Mouse (Mus musculus): ENCODE results near the gene Slc36a1.

Slc36a1 gene

GRCm38 (mm10) chr11:55204159-55204596 lies at the start of gene Slc36a1:
Gene Slc36a1 (plus strand): TSS chr11:55204350.
- peak; percentile 83 for DNase-seq (ENCODE audit: low read depth, low spot score)

- DNase-seq (ENCODE audit: low read depth, low spot score) = no peak
These were observed 49.6 kb upstream of the Slc36a1 start for GRCm38 (mm10) chr11:55154398-55155069.

- no peak for DNase-seq (ENCODE audit: low read depth, low spot score)
These were observed 49.1 kb upstream of the Slc36a1 start for GRCm38 (mm10) chr11:55155070-55155421.

- no peak for DNase-seq (ENCODE audit: low read depth, low spot score)
These were observed 45.3 kb upstream of the Slc36a1 start for GRCm38 (mm10) chr11:55158785-55159359.

GRCm38 (mm10) chr11:55162670-55163069 lies 41.5 kb upstream of the Slc36a1 start:
- no peak for DNase-seq (ENCODE audit: low read depth, low spot score)

GRCm38 (mm10) chr11:55164723-55165122 lies 39.4 kb upstream of the Slc36a1 start:
- no peak for DNase-seq (ENCODE audit: low read depth, low spot score)

GRCm38 (mm10) chr11:55165748-55166147 lies 38.4 kb upstream of the Slc36a1 start:
- DNase-seq (ENCODE audit: low read depth, low spot score) = no peak

GRCm38 (mm10) chr11:55168504-55168903 lies 35.6 kb upstream of the Slc36a1 start:
- DNase-seq (ENCODE audit: low read depth, low spot score) = no peak

- no peak for DNase-seq (ENCODE audit: low read depth, low spot score)
These were observed 35.2 kb upstream of the Slc36a1 start for GRCm38 (mm10) chr11:55168914-55169313.

- no peak for DNase-seq (ENCODE audit: low read depth, low spot score)
These were observed 33.6 kb upstream of the Slc36a1 start for GRCm38 (mm10) chr11:55170501-55170900.

- DNase-seq (ENCODE audit: low read depth, low spot score) = no peak
These were observed 25.3 kb upstream of the Slc36a1 start for GRCm38 (mm10) chr11:55178830-55179229.

- no peak for DNase-seq (ENCODE audit: low read depth, low spot score)
These were observed 24.3 kb upstream of the Slc36a1 start for GRCm38 (mm10) chr11:55179856-55180255.

- no peak for DNase-seq (ENCODE audit: low read depth, low spot score)
These were observed 21.0 kb upstream of the Slc36a1 start for GRCm38 (mm10) chr11:55183124-55183523.

GRCm38 (mm10) chr11:55184246-55184645 lies 19.9 kb upstream of the Slc36a1 start:
- no peak for DNase-seq (ENCODE audit: low read depth, low spot score)

GRCm38 (mm10) chr11:55184733-55185291 lies 19.3 kb upstream of the Slc36a1 start, which contains the start of gene Slc36a2:
Gene Slc36a2 (minus strand): TSS chr11:55185077.
- no peak for DNase-seq (ENCODE audit: low read depth, low spot score)

GRCm38 (mm10) chr11:55187292-55187691 lies 16.9 kb upstream of the Slc36a1 start:
- DNase-seq (ENCODE audit: low read depth, low spot score) = no peak

- no peak for DNase-seq (ENCODE audit: low read depth, low spot score)
These were observed 16.4 kb upstream of the Slc36a1 start for GRCm38 (mm10) chr11:55187777-55188176.

GRCm38 (mm10) chr11:55190216-55190615 lies 13.9 kb upstream of the Slc36a1 start:
- DNase-seq (ENCODE audit: low read depth, low spot score) = no peak

GRCm38 (mm10) chr11:55197086-55197485 lies 7.1 kb upstream of the Slc36a1 start:
- no peak for DNase-seq (ENCODE audit: low read depth, low spot score)

GRCm38 (mm10) chr11:55197740-55198510 lies 6.2 kb upstream of the Slc36a1 start:
- DNase-seq (ENCODE audit: low read depth, low spot score) = no peak

GRCm38 (mm10) chr11:55204602-55205001 lies 452 bp downstream of the Slc36a1 start:
- DNase-seq (ENCODE audit: low read depth, low spot score) = no peak

- no peak for DNase-seq (ENCODE audit: low read depth, low spot score)
These were observed 4.0 kb downstream of the Slc36a1 start for GRCm38 (mm10) chr11:55208001-55208690.
